Mouse (Mus musculus) erythroblast, adult 5-6 weeks (primary cell): Measurements from ENCODE around the gene Tnni3k. TPM values are rescaled to one million over a fixed set of nuclear protein-coding genes. Genes with fewer than 3 reads are reported as not detected.
"Not testable (repeated sequence)": the region's sequence is repeated elsewhere in the genome, so short reads cannot be mapped to it uniquely, and the experiment has no call there.

Experiments
- ATAC-seq: replicated peaks from 2 replicates; pipeline ENCODE4 v1.8.0; 2016; ENCODE audit warnings: moderate number of reproducible peaks, mild to moderate bottlenecking, moderate TSS enrichment, inconsistent platforms; ENCODE audit not compliant: poor library complexity, low FRiP score, severe bottlenecking
- total RNA-seq, 2 experiments: library from RNA; stranded (forward) in 1 of 2; stranded (reverse) in 1 of 2; fragments of 150-400 nt in 1 of 2; fragments of 200-764, 138-1000 nt in 1 of 2; gene quantifications; 2 replicates each; pipeline versions ENCODE4 v1.2.3 to v1.2.4; 2015 to 2017; ENCODE audit warnings: low replicate concordance in 2 of 2

The Tnni3k gene
- total RNA-seq, 2 experiments from 2014 or later, result not detected

- ATAC-seq, result no peak
These were observed 213.0 kb downstream of the Tnni3k start for GRCm38 (mm10) chr3:154842247-154842646.

GRCm38 (mm10) chr3:154841076-154841475 is 214.1 kb downstream of the Tnni3k start:
- no peak for ATAC-seq

DNA sequence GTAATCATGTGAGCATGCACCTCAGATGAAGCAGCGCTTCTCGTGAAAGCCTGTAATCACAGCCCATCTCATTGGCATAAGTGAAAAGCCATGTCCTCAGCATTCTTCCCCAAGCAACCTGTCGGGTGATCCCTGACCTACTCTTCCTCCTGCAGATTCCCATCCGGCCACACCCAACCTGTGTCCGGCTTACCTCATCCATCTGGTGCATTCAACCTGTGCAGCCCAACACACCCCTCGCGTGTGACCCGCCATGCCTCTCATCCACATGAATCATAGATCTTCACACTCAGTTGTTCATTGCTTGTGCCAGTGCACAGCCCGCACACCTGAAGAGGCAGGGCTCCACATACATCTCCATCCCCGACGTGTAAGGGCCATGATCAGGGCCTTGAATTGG is 217.3 kb downstream of the Tnni3k start:
- no peak for ATAC-seq

DNA sequence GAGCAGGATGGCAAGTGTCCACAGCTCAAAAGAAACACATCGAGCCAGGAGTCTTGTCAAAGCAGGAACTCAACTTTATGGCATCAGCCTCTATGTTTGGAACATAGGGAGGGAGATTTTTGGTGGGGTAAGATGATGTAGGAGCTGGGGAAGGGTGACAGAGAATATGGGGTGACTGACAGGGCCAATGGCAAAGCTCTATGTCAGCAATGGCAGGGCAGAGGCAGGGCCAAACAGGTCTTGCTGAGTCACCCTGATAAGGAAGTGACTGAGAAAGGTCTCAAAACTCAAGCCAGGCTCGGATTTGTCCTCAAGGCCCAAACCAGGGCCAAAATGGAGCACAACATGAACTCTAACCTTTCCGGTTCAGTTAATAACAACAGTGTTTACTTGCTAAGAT is 219.1 kb downstream of the Tnni3k start:
- ATAC-seq, result no peak

GRCm38 (mm10) chr3:154834373-154834772 is 220.8 kb downstream of the Tnni3k start:
- no peak for ATAC-seq

DNA sequence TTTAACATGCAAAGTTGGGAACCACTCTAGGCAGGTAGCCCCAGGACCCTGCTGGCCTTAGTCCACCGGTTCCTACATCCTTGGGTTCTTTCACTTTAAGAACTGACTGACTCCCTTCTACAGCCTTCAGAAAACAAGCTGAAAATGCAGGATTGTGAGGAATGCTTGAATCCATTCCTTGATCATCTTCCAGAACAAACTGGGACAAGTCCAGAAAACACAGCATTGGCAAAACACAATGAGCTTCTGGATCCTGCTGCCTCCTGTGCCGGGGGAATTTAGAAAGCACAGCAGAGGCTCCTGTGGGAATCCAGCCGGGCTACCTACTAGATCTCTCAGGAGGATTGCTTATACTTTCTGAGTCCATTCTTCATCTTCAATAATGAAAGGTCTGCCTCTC is 229.5 kb downstream of the Tnni3k start:
- ATAC-seq, result no peak

DNA sequence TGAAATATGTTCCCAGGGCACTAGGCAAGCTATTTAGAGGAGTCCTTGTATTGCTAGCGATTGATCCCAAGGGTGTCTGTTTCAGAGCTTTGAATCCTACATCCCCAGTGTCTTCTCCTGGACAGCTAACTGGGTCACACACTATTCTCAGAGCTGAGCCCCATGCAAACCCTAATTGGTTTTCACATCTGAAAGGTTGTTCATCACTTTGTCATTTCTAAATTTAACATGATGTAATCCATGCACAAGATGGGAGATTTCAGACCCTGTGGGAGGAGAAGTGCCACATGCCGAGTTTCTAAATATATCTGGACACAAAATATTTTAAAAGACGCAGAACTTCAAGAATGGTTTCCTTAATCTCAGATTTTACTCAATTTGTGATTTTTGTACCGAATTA is 230.5 kb downstream of the Tnni3k start:
- no peak for ATAC-seq

DNA sequence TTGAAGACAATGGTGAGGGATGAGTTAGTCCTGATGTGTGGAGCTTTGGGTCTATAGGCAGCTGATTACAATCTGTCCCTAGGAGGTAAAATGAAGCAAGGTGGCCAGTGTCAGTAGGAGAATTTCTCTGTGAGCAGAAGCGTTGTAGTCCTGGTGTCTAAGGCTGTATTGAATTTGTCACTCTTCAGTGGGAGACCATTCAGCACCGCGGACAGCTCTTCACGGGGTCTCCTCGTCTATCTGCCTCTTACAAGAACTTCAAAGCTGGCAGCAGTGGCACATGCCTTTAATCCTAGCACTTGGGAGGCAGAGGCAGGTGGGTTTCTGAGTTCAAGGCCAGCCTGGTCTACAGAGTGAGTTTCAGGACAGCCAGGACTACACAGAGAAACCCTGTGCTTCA is 235.5 kb downstream of the Tnni3k start:
- not testable (repeated sequence) for ATAC-seq

- ATAC-seq, result no peak
These were observed 237.5 kb downstream of the Tnni3k start for GRCm38 (mm10) chr3:154817732-154818131.

DNA sequence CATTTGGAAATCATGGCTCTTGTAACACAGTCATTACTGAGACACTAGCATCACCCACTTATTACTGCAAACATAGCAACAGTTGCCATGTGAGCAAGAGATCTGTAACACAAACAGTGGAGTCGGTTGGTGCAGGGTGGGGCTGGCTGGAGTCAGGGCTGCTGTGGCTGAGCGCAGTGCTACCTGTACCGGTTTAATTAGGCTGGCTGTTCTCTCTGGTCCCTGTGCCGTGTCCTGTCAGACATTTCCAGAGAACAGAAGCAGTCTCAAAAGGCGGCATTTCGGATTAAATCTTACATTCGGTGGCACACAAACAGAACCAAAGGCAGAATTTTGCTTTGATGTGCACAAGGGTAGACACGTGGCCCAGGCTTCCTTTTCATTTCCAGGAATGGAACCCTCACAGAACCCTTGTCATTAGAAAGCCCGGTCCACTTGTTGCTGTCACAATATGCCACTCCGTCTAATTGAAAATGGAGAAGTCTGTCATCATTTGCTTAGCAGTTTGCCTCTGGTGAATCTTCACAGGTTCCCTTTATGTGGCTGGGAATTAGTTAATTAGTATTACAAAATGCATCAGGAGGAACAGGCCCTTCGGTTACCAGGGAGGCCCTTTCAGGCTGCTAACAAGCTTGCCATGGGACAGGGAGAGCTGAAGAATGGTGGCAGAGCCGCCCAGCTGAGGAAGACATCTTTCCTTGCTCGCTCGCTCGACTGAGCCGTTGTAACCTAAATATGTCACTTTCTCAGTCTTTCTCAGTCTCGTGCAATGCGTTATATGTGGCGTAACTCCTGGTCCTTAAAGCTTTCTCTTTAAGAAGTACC is 238.2 kb downstream of the Tnni3k start:
- no peak for ATAC-seq

DNA sequence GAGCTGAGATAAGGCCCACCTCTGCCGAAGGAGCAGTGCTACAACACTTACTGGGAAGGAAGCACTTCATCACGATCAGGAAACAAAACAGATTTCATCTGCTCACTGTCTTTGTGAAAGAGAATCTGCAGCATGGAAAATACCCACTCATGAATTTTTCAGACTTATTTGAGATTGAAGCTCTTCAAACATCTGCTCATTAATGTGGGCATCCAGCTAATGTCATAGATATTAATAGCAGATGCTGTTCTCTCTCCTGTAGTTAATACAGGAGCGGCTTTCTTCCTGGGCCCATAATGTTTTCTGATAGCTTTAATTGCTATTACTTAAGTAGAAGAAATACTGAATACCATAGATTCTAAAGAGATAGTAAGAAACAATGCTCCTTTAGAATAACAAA is 239.0 kb downstream of the Tnni3k start:
- no peak for ATAC-seq

DNA sequence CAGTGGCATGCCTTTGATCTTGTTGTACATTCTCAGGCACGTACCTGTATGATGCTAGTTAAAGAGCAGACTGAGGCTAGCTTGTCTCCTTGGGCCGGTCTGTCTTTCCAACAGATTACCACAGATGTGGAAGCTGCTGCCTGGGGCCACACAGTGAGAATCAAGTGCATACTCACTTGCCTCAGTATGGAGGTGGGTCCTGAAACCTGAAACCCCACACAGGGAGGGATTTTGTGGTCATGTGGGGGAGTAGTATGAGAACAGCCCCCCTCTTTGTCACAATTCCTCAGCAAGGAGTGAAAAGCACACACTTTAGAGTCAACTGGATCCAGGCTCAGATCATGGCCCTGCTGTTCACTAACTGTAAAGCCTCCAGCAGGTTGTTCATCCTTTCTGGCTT is 239.6 kb downstream of the Tnni3k start:
- ATAC-seq, result no peak

- ATAC-seq, result no peak
These were observed 242.3 kb downstream of the Tnni3k start for GRCm38 (mm10) chr3:154812893-154813292.

DNA sequence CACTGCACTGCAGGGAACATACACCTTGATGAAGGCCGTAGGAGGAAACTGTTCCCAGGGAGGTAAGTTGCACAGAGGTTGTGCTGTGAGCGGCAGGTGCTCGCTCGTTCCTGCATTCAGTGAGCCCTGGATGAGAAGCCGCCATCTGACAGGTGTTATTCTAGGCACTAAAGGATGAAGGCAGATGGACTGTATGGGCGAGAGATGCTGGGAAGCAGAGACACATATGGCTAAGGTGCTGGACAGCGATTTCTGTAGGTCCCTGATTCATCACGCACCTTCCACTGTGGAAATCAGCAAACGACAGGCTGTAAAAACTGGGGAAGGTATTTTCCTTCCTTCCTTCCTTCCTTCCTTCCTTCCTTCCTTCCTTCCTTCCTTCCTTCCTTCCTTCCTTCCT is 243.4 kb downstream of the Tnni3k start:
- ATAC-seq, result no peak

GRCm38 (mm10) chr3:154811281-154811680 is 243.9 kb downstream of the Tnni3k start:
- ATAC-seq, result no peak

DNA sequence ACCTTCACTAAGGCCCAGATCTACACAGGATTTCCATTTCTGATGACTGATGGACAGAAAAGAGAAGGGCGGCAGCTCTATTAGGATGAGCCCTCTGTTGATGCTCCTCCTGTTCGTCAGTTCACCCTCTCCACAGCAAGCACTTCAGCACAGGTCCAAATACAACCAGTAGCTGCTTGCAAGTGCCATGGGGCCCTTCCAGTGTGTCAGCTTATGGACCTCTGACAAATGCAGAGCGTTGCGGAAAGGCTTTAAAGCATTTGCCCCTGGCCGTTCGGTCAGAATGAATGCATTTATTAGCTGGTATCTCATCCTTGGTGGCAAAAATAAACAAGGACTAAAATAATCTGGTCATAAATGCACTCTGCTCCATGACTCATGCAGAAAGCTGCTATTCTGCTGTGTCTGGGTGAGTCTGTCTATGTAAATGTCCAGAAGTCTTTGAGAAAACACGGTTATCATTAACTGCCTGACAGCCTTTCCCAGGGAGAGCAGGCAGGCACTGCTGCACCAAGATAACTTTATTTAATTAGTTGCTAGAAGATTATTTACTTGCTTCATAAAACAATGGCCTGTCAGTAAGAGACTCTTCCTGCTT is 244.8 kb downstream of the Tnni3k start:
- no peak for ATAC-seq

GRCm38 (mm10) chr3:154806626-154807025 is 248.6 kb downstream of the Tnni3k start:
- ATAC-seq, result no peak

GRCm38 (mm10) chr3:154800888-154801429 is 254.2 kb downstream of the Tnni3k start:
- ATAC-seq, result no peak

- ATAC-seq, result no peak
These were observed 254.8 kb downstream of the Tnni3k start for GRCm38 (mm10) chr3:154800454-154800853.

GRCm38 (mm10) chr3:154798806-154799205 is 256.4 kb downstream of the Tnni3k start:
- no peak for ATAC-seq

DNA sequence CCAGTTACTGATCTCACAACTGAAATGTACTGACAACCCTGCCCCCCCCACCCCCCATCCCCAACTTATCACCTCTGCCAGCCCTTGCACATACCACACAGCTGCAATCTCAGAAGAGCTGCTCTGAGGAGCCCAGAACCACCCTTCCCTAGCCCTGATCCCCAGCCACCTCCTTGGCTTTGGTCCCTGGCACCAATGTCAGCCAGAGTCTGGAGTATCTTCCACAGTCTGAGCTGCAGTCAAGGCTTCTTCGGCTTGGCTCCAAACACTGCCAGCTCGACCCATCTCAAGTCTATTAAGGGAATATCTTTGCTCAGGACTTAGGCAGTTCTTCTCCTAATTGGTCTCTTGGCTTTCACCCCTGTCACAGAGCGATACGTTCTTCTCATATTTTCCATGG is 261.6 kb downstream of the Tnni3k start:
- no peak for ATAC-seq
